Mouse (Mus musculus): ENCODE measurements around the gene Hoxd4.

DNA sequence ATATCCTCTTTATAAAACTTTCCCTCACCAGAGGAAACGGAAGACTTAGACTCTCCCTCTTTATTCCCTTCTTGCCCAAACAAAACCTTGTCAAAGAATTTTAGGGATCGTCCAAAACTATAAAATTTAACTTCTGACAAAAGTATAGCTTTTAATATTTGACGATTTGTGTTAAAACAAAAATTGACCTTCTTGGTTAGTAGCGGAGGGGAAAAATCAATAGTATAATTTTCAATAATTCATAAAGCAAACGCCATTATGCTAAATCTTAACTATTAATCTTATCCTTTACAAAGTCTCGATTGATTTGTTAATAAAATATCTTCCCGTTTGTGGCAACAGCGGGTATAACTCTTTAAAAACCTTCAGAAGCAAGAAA, 21.4 kb upstream of the Hoxd4 start:
- TF ChIP-seq CHD2 (IDR thresholded peaks at IDR 0.05; ENCODE audit: low read depth, low read length) (no peak), ZC3H11A (IDR thresholded peaks at IDR 0.05; ENCODE audit: borderline replicate concordance, low read depth, low read length) (no peak), ZNF384 (IDR thresholded peaks at IDR 0.05; ENCODE audit: low read depth, low read length) (no peak), HCFC1 (IDR thresholded peaks at IDR 0.05; ENCODE audit: borderline replicate concordance, insufficient read depth, low read length) (no peak)
